Mouse (Mus musculus) neural tube, embryonic 13.5 days (tissue): ENCODE results near the gene Sgcd. TPM values are rescaled to one million over a fixed set of nuclear protein-coding genes. Genes with fewer than 3 reads are reported as not detected.

Experiments
- ATAC-seq: fragments of 200-750 bp; cut with Nextera tagmentation; 2 replicates; pipeline ENCODE4 v1.8.0; 2017; ENCODE audit warnings: low read depth, mild to moderate bottlenecking, moderate TSS enrichment, moderate library complexity
- H3K27ac ChIP-seq: fragments of 300-500 bp; sonication (generic); replicated peaks from 2 replicates; pipeline ENCODE4 v1.5.1; 2015; ENCODE audit warnings: moderate library complexity, mild to moderate bottlenecking, inconsistent platforms
- H3K27me3 ChIP-seq: fragments of 300-500 bp; sonication (generic); 2 replicates; pipeline ENCODE4 v1.6.1; 2015; ENCODE audit warnings: mild to moderate bottlenecking, inconsistent platforms
- H3K36me3 ChIP-seq: fragments of 300-500 bp; sonication (generic); 2 replicates; pipeline ENCODE4 v1.6.1; 2015; ENCODE audit warnings: mild to moderate bottlenecking, inconsistent platforms
- H3K4me1 ChIP-seq: fragments of 300-500 bp; sonication (generic); replicated peaks from 2 replicates; pipeline ENCODE4 v1.6.1; 2015; ENCODE audit warnings: inconsistent platforms
- H3K4me2 ChIP-seq: fragments of 300-500 bp; sonication (generic); 2 replicates; pipeline ENCODE4 v1.6.1; 2015; ENCODE audit warnings: inconsistent platforms, mild to moderate bottlenecking, moderate library complexity
- H3K4me3 ChIP-seq: fragments of 300-500 bp; sonication (generic); 2 replicates; pipeline ENCODE4 v1.5.1; 2015; ENCODE audit warnings: mild to moderate bottlenecking, inconsistent platforms
- H3K9ac ChIP-seq: fragments of 300-500 bp; sonication (generic); 2 replicates; pipeline ENCODE4 v1.6.1; 2015; ENCODE audit warnings: moderate library complexity, mild to moderate bottlenecking, inconsistent platforms
- H3K9me3 ChIP-seq: fragments of 300-500 bp; sonication (generic); 2 replicates; pipeline ENCODE4 v1.6.1; 2016; ENCODE audit warnings: inconsistent platforms
- WGBS: fragments of 180-500 bp; shearing (Covaris S2); methylation state at CpG from one replicate; pipeline ENCODE4 v1.1.7; 2015; 5-methylcytosine and 5-hydroxymethylcytosine counted together
- polyA plus RNA-seq: library from polyadenylated mRNA; unstranded; fragments of >200 nt; fragmentation: Nextera tagmentation; extraction: Ambion mirVana; gene quantifications from 2 replicates; pipeline ENCODE4 v1.2.1, GENCODE M21; 2015

The Sgcd gene
- polyA plus RNA-seq, 1 experiment from 2014 or later, result 3.0 TPM

DNA sequence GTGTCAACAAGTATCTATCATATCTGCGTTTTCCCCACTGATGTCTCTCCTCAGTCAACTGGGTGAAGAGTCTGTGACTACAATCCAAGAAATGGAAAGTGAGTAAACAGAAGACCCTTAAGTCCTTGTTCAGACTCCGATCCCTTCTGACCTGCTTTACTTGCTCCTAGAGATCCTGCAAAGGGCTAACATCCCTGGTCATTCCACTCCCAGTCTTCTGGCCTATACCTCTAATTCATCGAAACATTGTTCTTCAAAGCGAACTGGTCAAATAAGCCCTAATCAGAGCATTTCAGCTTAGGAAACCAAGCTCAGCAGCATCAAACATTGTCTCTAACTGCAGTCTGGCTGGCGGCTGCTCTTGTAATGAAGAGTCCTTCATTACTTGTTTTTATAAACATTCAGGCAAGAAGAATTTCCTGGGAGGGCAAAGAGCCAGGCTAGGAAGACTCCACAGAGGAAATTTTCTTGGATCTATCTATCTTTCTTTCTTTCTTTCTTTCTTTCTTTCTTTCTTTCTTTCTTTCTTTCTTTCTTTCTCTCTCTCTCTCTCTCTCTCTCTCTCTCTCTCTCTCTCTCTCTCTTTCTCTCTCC is 833.8 kb downstream of the Sgcd start:
- H3K27me3 ChIP-seq, result no peaks in the 10 kb centered on the region
- no peak overlapping the region for H3K4me3 ChIP-seq
- H3K27ac ChIP-seq, result no peak overlapping the region
- no peaks in the 10 kb centered on the region for H3K36me3 ChIP-seq
- WGBS, result 93% methylated on average over 5 of the region's 5 CpGs
- ATAC-seq, result no peak
- no peak overlapping the region for H3K9ac ChIP-seq
- H3K4me2 ChIP-seq, result no peak overlapping the region
- no peaks in the 10 kb centered on the region for H3K4me1 ChIP-seq
- no peaks in the 10 kb centered on the region for H3K9me3 ChIP-seq

DNA sequence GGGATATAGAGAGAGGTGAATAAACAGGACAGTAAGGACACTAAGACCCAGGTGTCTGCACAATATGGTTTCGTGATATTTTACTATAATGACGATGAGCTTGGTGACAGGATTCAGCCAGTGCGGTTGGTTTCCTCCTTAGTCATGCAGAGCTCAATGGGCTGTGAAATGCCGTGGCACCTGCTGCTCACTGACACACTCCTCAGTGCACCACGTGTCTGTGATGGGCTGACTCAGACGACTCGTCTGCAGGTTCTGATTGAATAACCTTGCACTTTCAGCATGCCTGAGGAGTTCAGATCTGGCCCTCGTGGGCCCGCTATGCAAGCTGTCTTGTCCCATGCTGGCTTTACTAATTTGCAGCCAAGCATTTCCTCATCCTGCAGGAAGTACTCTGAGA is 839.2 kb downstream of the Sgcd start:
- Histone ChIP-seq H3K4me1 (no peaks in the 10 kb centered on the region), H3K27ac (no peak overlapping the region), H3K9me3 (no peaks in the 10 kb centered on the region), H3K4me3 (no peak overlapping the region), H3K36me3 (no peaks in the 10 kb centered on the region), H3K9ac (no peak overlapping the region), H3K27me3 (no peaks in the 10 kb centered on the region), H3K4me2 (no peak overlapping the region)
- 64% methylated on average over 9 of the region's 9 CpGs for WGBS
- peak; percentile 56; the same call in 1 of the 2 replicates for ATAC-seq

DNA sequence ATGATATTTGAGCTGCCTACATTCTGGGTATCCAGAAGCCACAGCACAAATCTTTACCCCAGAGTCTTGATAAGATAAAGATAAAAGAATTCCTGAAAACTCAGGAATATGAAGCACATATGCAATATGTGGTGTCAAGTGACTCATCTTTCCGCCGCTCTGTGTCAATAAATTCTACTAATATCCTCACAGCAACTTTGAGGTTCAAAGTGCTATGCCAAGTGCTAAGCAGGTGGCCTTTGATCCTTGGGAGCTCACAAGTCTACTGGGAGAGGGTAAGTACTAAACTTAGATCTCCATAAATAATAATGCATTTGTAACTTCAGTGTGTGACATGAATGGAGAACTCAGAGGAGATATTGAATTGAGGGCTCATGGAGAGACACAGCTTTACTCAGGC is 848.9 kb downstream of the Sgcd start:
- no peak overlapping the region for H3K4me2 ChIP-seq
- 87% methylated on average over 2 of the region's 2 CpGs for WGBS
- no peak for ATAC-seq
- no peaks in the 10 kb centered on the region for H3K36me3 ChIP-seq
- H3K27ac ChIP-seq, result no peak overlapping the region
- no peaks in the 10 kb centered on the region for H3K9me3 ChIP-seq
- H3K27me3 ChIP-seq, result no peaks in the 10 kb centered on the region
- no peak overlapping the region for H3K4me3 ChIP-seq
- H3K9ac ChIP-seq, result no peak overlapping the region
- no peaks in the 10 kb centered on the region for H3K4me1 ChIP-seq

DNA sequence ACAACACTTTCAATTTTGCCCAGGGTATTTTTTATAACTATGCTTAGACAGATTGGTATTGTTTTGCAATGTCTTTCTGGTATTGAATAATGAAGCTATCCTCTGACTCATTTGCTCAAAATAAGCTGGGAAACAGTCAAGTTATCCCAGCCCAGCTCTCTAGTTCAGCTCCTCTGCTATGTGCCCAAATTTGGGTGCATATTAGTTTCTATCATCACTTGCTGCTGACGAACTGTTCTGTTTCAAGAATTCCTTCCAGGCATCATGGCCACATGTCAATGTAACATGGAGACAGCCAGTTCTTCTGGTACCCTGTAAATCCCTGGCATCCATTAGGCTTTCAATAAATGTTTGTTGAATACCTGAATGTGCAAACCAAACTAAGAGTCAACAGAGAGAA is 849.5 kb downstream of the Sgcd start:
- ATAC-seq, result no peak
- Histone ChIP-seq H3K9ac (no peak overlapping the region), H3K27me3 (no peaks in the 10 kb centered on the region), H3K27ac (no peak overlapping the region), H3K4me2 (no peak overlapping the region), H3K36me3 (no peaks in the 10 kb centered on the region), H3K4me1 (no peaks in the 10 kb centered on the region), H3K9me3 (no peaks in the 10 kb centered on the region), H3K4me3 (no peak overlapping the region)
- 81% methylated on average over 1 of the region's 1 CpGs for WGBS

DNA sequence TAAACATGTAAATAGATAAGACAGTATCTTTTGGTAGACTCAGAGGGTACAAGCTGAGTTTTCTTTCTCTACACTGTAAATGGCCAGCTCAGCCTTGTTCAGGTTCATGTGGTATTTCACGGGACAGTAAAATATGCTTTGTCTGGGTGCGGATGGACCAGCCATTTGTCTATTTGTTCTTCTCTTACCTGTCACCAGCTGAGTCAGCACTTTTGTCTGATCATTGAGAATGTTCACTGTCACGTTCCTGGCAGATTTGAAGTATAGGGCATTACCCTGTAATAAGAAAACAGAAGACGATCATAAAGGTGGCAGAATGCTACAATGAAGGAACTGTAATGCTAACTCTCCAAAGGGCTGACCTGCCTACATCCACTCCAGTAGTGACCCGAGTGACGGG is 856.4 kb downstream of the Sgcd start:
- Histone ChIP-seq H3K4me1 (peaks cover 4% of the 10 kb centered on the region; the same call in 1 of the 2 replicates), H3K4me3 (no peak overlapping the region), H3K36me3 (no peaks in the 10 kb centered on the region), H3K27me3 (no peaks in the 10 kb centered on the region), H3K9ac (no peak overlapping the region), H3K27ac (no peak overlapping the region), H3K4me2 (no peak overlapping the region), H3K9me3 (no peaks in the 10 kb centered on the region)
- ATAC-seq, result no peak
- WGBS, result 91% methylated on average over 6 of the region's 6 CpGs

DNA sequence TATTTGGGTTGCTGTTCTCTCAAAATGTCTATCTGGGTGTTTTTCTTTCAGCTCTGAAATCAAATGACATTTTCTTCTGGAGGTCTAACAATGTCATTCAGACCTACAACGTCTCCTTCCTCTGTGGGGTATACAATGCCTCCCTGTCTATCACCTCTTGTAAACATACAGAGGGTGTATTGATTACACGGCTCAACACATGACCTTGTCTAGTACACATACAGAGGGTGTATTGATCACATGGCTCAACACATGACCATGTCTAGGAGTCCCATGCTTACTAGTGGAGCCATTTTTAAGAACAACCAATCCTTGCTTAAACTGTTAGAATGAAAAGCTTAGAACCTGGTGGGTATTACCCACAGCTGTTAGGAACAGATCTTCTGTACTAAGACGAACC is 858.3 kb downstream of the Sgcd start:
- Histone ChIP-seq H3K36me3 (no peaks in the 10 kb centered on the region), H3K27me3 (no peaks in the 10 kb centered on the region), H3K9ac (no peak overlapping the region), H3K9me3 (no peaks in the 10 kb centered on the region), H3K4me1 (peaks cover 4% of the 10 kb centered on the region; the same call in 1 of the 2 replicates), H3K4me3 (no peak overlapping the region), H3K4me2 (no peak overlapping the region), H3K27ac (no peak overlapping the region)
- no peak; the same call in 1 of the 2 replicates for ATAC-seq
- 55% methylated on average over 3 of the region's 3 CpGs for WGBS

DNA sequence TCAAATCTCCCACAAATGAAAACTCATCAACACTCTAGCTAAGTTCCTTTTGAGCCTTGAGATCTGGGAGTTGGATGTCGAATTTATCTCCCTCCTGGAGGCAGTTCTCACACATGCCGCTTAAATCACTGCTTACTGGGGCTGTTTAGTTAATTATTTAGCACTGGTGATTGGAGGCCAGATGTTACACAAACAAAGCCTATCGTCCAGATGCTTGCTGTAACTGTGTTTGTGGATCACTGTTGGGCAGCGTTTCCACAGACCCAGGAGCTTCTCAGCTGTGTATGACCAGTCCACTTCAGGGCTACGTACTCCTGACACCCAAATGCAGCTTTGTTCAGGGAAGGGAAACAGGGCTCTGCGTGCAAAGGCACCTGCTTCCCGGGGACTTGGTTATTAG is 858.8 kb downstream of the Sgcd start:
- H3K4me1 ChIP-seq, result peaks cover 4% of the 10 kb centered on the region; the same call in 1 of the 2 replicates
- no peak overlapping the region for H3K9ac ChIP-seq
- H3K27ac ChIP-seq, result no peak overlapping the region
- WGBS, result 40% methylated on average over 7 of the region's 7 CpGs
- H3K27me3 ChIP-seq, result no peaks in the 10 kb centered on the region
- H3K4me3 ChIP-seq, result no peak overlapping the region
- no peaks in the 10 kb centered on the region for H3K9me3 ChIP-seq
- H3K36me3 ChIP-seq, result no peaks in the 10 kb centered on the region
- H3K4me2 ChIP-seq, result no peak overlapping the region
- ATAC-seq, result peak; percentile 32; the same call in 1 of the 2 replicates

DNA sequence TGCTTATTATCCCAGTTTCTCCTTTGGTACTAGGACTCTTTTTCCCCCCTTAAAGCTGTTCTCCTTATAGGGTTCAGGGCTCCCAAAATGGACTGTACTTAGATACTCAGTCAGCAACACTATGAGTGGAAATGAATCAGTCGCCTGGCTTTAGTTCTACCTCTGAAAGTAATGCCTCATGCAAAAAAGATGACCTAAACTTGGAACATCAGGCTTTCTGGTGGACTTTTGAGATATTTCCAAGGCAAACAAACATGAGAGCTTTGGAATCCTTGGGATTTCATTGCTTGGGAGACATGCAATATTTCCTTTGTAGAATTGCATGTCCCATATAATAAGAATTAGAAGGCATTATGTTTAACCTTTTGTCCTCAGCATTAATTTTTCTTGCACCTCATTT is 859.6 kb downstream of the Sgcd start:
- no peaks in the 10 kb centered on the region for H3K9me3 ChIP-seq
- peaks cover 4% of the 10 kb centered on the region; the same call in 1 of the 2 replicates for H3K4me1 ChIP-seq
- no peaks in the 10 kb centered on the region for H3K27me3 ChIP-seq
- no peak overlapping the region for H3K9ac ChIP-seq
- H3K4me3 ChIP-seq, result no peak overlapping the region
- WGBS, result 87% methylated on average over 1 of the region's 1 CpGs
- H3K27ac ChIP-seq, result no peak overlapping the region
- no peak for ATAC-seq
- no peaks in the 10 kb centered on the region for H3K36me3 ChIP-seq
- no peak overlapping the region for H3K4me2 ChIP-seq

DNA sequence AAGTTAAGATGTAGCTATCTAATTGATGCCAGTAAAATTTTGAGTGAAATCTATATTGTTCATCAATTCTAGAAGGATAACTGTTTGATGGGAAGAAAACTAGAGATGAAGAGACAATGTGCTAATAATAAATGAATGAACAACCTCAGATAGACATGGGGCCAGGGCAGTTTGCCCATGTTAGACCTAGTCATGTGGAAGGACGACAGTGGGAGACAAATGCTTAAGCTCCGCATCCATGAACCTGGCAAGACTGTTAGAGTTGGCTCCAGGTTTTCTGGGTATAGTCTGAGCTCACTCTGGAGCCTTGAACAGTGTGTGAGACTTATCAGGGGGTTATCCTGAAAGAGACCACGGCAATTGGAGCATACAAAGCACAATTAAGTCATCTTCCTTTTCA is 860.4 kb downstream of the Sgcd start:
- H3K27me3 ChIP-seq, result no peaks in the 10 kb centered on the region
- H3K36me3 ChIP-seq, result no peaks in the 10 kb centered on the region
- 77% methylated on average over 3 of the region's 3 CpGs for WGBS
- H3K4me2 ChIP-seq, result no peak overlapping the region
- no peak overlapping the region for H3K27ac ChIP-seq
- no peak overlapping the region for H3K4me3 ChIP-seq
- no peaks in the 10 kb centered on the region for H3K9me3 ChIP-seq
- ATAC-seq, result no peak
- peaks cover 4% of the 10 kb centered on the region; the same call in 1 of the 2 replicates for H3K4me1 ChIP-seq
- H3K9ac ChIP-seq, result no peak overlapping the region

DNA sequence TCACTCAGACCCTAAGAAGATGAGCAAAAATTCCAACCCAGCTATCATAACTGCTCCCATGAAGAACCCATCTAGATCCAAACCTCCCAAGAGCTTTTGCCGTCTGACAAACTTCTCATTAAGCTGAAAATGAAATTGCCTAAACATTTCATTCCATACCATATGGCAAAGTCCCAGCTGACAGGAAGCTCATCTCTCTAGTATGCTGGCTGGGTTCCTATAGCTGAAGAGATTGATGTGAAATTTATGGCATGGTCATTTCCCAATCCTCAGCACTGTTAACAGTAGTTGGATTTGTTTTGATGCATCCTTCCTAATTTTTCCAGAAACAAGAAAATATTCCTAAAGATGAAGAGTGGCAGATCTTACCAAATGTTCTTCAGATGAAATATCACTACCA is 867.9 kb downstream of the Sgcd start:
- Histone ChIP-seq H3K4me2 (no peak overlapping the region), H3K4me3 (no peak overlapping the region), H3K36me3 (no peaks in the 10 kb centered on the region), H3K9ac (no peak overlapping the region), H3K27me3 (no peaks in the 10 kb centered on the region), H3K9me3 (no peaks in the 10 kb centered on the region), H3K4me1 (no peaks in the 10 kb centered on the region), H3K27ac (no peak overlapping the region)
- ATAC-seq, result no peak
- WGBS, result 77% methylated on average over 1 of the region's 1 CpGs

DNA sequence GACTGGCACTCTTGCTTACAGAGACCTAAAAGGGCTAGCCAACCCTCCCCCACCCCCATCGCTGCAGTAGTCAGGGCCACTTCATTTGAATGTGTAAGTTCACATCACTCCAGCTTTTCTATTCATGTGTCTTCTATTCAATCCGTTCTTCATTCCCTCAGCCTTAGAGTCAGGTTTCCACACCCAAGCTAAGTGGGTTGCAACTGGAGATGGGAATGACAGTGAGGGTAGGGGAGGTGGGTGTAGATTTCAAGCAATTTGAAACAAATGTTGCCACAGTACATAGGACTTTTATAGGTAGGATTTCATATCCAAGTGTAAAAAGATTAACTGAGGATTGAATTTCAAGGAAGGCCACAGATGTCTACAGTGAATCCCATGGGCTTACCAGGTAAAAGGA is 870.9 kb downstream of the Sgcd start:
- WGBS, result 34% methylated on average over 2 of the region's 2 CpGs
- Histone ChIP-seq H3K9ac (no peak overlapping the region), H3K27me3 (no peaks in the 10 kb centered on the region), H3K4me1 (no peaks in the 10 kb centered on the region), H3K4me2 (no peak overlapping the region), H3K36me3 (no peaks in the 10 kb centered on the region), H3K9me3 (no peaks in the 10 kb centered on the region), H3K27ac (no peak overlapping the region), H3K4me3 (no peak overlapping the region)
- no peak for ATAC-seq

DNA sequence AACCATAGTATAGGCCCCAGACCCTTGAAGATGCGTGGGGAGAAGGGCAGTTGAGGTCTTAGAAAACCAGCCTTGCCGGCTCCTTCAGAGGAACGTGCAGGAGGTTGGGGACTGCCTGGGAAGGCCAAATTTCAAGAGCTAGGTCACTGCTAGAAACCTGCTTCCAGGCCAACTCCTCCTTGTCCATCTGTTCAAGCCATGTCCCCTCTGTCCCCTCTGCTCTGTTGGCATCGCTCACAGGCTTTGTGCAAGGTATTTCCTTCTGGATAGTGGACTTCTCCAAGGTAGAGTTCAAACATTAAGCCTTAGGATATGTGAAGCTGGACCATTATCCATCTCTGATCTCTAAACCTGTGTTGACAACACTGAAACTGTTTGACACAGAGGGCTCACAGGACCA is 874.4 kb downstream of the Sgcd start:
- Histone ChIP-seq H3K27me3 (no peaks in the 10 kb centered on the region), H3K36me3 (no peaks in the 10 kb centered on the region), H3K9ac (no peak overlapping the region), H3K4me1 (no peaks in the 10 kb centered on the region), H3K4me2 (no peak overlapping the region), H3K27ac (no peak overlapping the region), H3K9me3 (no peaks in the 10 kb centered on the region), H3K4me3 (no peak overlapping the region)
- no peak for ATAC-seq
- 89% methylated on average over 4 of the region's 4 CpGs for whole genome bisulfite sequencing

DNA sequence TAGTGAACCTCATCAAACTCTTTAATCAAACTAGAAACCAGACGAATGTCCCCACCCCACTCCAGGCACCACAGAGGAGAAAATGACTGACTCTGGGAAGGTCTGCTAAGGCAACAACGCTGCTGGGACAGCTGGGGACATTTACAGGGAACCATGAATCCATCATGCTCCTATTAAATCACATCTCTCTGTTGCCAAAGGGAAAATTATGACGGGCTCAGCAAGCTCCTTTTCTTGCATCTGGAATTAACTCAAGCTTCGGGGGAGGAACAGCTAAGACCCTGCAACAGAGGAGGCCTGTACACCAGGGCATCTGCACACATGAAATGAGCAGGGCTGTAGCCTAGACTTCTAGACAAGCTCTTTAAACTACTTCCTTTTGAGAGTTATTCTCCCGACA is 875.7 kb downstream of the Sgcd start:
- H3K4me2 ChIP-seq, result no peak overlapping the region
- no peak overlapping the region for H3K27ac ChIP-seq
- no peak for ATAC-seq
- H3K4me1 ChIP-seq, result no peaks in the 10 kb centered on the region
- no peak overlapping the region for H3K4me3 ChIP-seq
- H3K9me3 ChIP-seq, result no peaks in the 10 kb centered on the region
- WGBS, result 50% methylated on average over 5 of the region's 5 CpGs
- no peaks in the 10 kb centered on the region for H3K27me3 ChIP-seq
- H3K36me3 ChIP-seq, result no peaks in the 10 kb centered on the region
- H3K9ac ChIP-seq, result no peak overlapping the region
